Mouse (Mus musculus): ENCODE measurements around the gene Brdt.

GRCm38 (mm10) chr5:107371335-107371734 is 40.4 kb downstream of the Brdt start:
- TF ChIP-seq CTCF (IDR thresholded peaks at IDR 0.05; ENCODE audit: borderline replicate concordance, insufficient read depth, low read depth, low read length) (no peak), POLR2A (IDR thresholded peaks at IDR 0.05; ENCODE audit: borderline replicate concordance, insufficient read depth, low read length) (no peak)

All from cerebellum, adult 2 months (tissue).